Comparison of ENCODE assay signal across 8 mouse cellular contexts in the genomic region with DNA sequence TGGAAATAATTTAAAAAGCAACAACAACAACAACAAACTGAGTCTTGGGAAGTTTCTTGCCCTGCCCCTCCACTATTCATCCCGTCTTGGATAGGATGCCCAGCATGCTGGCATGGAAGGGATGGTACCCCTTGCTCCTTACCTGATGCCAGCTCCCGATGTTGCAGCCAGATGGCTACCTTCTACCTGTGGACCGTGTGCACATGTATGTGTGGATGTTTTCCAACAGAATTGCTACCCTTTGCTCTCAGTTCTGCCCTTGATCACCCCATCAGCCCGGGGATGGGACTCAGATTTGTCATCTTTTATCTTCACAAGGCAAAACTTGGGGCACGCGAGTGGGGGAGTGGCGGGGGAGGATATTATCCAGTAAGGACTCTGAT. TPM values are rescaled to one million over a fixed set of nuclear protein-coding genes. Genes with fewer than 3 reads are reported as not detected.
DNase-seq lines count a peak whose midpoint lies in the region; ATAC-seq and TF ChIP-seq lines count a peak whose summit lies in the region.

No protein-coding gene starts in this region.

- no peaks in the 10 kb centered on the region for H3K27me3 ChIP-seq in kidney, embryonic 15.5 days
- H3K27me3 ChIP-seq in embryonic facial prominence, embryonic 11.5 days (ENCODE audit: control insufficient read depth, insufficient read depth, low read length): no peaks in the 10 kb centered on the region
- H3K27me3 ChIP-seq in hindbrain, postnatal 0 days (ENCODE audit: insufficient read depth, low read length): no peaks in the 10 kb centered on the region
- no peaks in the 10 kb centered on the region for H3K27me3 ChIP-seq in myocyte (ENCODE audit: control insufficient read depth, insufficient read depth, insufficient read length)

- no peak for TF ChIP-seq POLR2A in myocyte (IDR thresholded peaks at IDR 0.05; ENCODE audit: insufficient read length, low read depth)

- H3K36me3 ChIP-seq in kidney, embryonic 15.5 days: no peaks in the 10 kb centered on the region
- H3K36me3 ChIP-seq in embryonic facial prominence, embryonic 11.5 days (replicated peaks; ENCODE audit: control insufficient read depth, insufficient read depth, low read depth, low read length): no peaks in the 10 kb centered on the region
- H3K36me3 ChIP-seq in hindbrain, postnatal 0 days (ENCODE audit: insufficient read depth, low read length): no peaks in the 10 kb centered on the region
- H3K36me3 ChIP-seq in myocyte (ENCODE audit: control insufficient read depth, insufficient read depth): no peaks in the 10 kb centered on the region

- H3K4me2 ChIP-seq in kidney, embryonic 15.5 days: peak overlapping the region; percentile 86
- peak overlapping the region; percentile 93 for H3K4me2 ChIP-seq in embryonic facial prominence, embryonic 11.5 days (ENCODE audit: low read depth, low read length)
- peak overlapping the region; percentile 93 for H3K4me2 ChIP-seq in hindbrain, postnatal 0 days (ENCODE audit: low read depth, low read length)
- peak overlapping the region; percentile 96 for H3K4me2 ChIP-seq in myocyte (ENCODE audit: low read depth)

- H3K27ac ChIP-seq in kidney, embryonic 15.5 days: peak overlapping the region; percentile 96
- peak overlapping the region; percentile 98; the same call in 1 of the 2 replicates for H3K27ac ChIP-seq in embryonic facial prominence, embryonic 11.5 days (replicated peaks; ENCODE audit: low read depth, low read length)
- H3K27ac ChIP-seq in hindbrain, postnatal 0 days: no peak overlapping the region

- H3ac ChIP-seq in myocyte (ENCODE audit: control insufficient read depth, insufficient read length): peak overlapping the region; percentile 73

- DNase-seq in kidney, postnatal 10 days: no peak
- DNase-seq in embryonic facial prominence, embryonic 11.5 days (ENCODE audit: low spot score): no peak
- DNase-seq in hindbrain, postnatal 0 days (ENCODE audit: low spot score): no peak
- no peak for DNase-seq in T-cell, adult 2 months (ENCODE audit: low spot score)
- no peak for DNase-seq in spleen, adult 18-20 months
- DNase-seq in layer of hippocampus, postnatal 10 days (ENCODE audit: low spot score in 2 of 2): no peak

- H3K9ac ChIP-seq in kidney, embryonic 15.5 days: peak overlapping the region; percentile 75
- H3K9ac ChIP-seq in embryonic facial prominence, embryonic 11.5 days (replicated peaks; ENCODE audit: low read length): peak overlapping the region; percentile 85
- H3K9ac ChIP-seq in hindbrain, postnatal 0 days (replicated peaks; ENCODE audit: low read length): no peak overlapping the region; the same call in 1 of the 2 replicates

- peaks cover 91% of the 10 kb centered on the region for H3K4me1 ChIP-seq in kidney, embryonic 15.5 days
- H3K4me1 ChIP-seq in embryonic facial prominence, embryonic 11.5 days (ENCODE audit: control insufficient read depth, insufficient read depth, low read length): peaks cover 48% of the 10 kb centered on the region
- H3K4me1 ChIP-seq in hindbrain, postnatal 0 days (ENCODE audit: insufficient read depth, low read length): peaks cover 43% of the 10 kb centered on the region

- H3K9me3 ChIP-seq in kidney, embryonic 15.5 days (replicated peaks): no peaks in the 10 kb centered on the region
- no peaks in the 10 kb centered on the region for H3K9me3 ChIP-seq in embryonic facial prominence, embryonic 11.5 days (replicated peaks; ENCODE audit: control insufficient read depth, low read length)
- no peaks in the 10 kb centered on the region for H3K9me3 ChIP-seq in hindbrain, postnatal 0 days (ENCODE audit: low read length)

- H3K4me3 ChIP-seq in kidney, embryonic 15.5 days (replicated peaks): peak overlapping the region; percentile 75
- peak overlapping the region; percentile 87 for H3K4me3 ChIP-seq in embryonic facial prominence, embryonic 11.5 days (ENCODE audit: low read depth, low read length)
- H3K4me3 ChIP-seq in hindbrain, postnatal 0 days (ENCODE audit: low read length): peak overlapping the region; percentile 57
- peak overlapping the region; percentile 73 for H3K4me3 ChIP-seq in myocyte

- 37% methylated on average over 7 of the region's 7 CpGs for WGBS in kidney, embryonic 15.5 days
- 36% methylated on average over 7 of the region's 7 CpGs for WGBS in embryonic facial prominence, embryonic 11.5 days
- 46% methylated on average over 7 of the region's 7 CpGs for WGBS in hindbrain, postnatal 0 days

- no peak for TF ChIP-seq CTCF in hindbrain, postnatal 0 days (IDR thresholded peaks at IDR 0.05; ENCODE audit: low read depth)

- ATAC-seq in kidney, embryonic 15.5 days (replicated peaks; ENCODE audit: low FRiP score): no peak
- no peak for ATAC-seq in embryonic facial prominence, embryonic 11.5 days (replicated peaks; ENCODE audit: insufficient number of reproducible peaks, low FRiP score, low TSS enrichment, low read depth)
- no peak for ATAC-seq in hindbrain, postnatal 0 days

- H3K79me2 ChIP-seq in myocyte (ENCODE audit: control insufficient read depth, insufficient read depth): peaks cover 41% of the 10 kb centered on the region

TF ChIP-seq in myocyte, 11 proteins besides CTCF, POLR2A, EP300 and RAD21:
- TF ChIP-seq SRF (IDR thresholded peaks at IDR 0.05; ENCODE audit: control insufficient read depth, insufficient read length, low read depth) (no peak), POLR2AphosphoS2 (IDR thresholded peaks at IDR 0.05; ENCODE audit: insufficient read length, low read depth) (peak; percentile 49)

RNA-seq across cellular contexts. Expression of a gene that starts 11.1 kb away (rescaled TPM):
- polyA plus RNA-seq in kidney, embryonic 15.5 days (2015; fragmentation: Nextera tagmentation; extraction: Ambion mirVana): 29.3 and 32.1 TPM in 2 replicates
- 32.7 and 40.2 TPM in 2 replicates for polyA plus RNA-seq in embryonic facial prominence, embryonic 11.5 days (2014; fragmentation: Nextera tagmentation; extraction: Ambion mirVana)
- total RNA-seq in hindbrain, postnatal 0 days (2014; rRNA removed): 16.9 and 19.2 TPM in 2 replicates
- polyA plus RNA-seq in hindbrain, postnatal 0 days (2015; fragmentation: Nextera tagmentation; extraction: Ambion mirVana): 8.1 and 9.5 TPM in 2 replicates
- polyA plus RNA-seq in myocyte (2012; fragmentation: generic; extraction: Trizol): 27.3 TPM
- total RNA-seq in layer of hippocampus, postnatal 10 days (2021): 10 to 100 TPM; 21.7 to 24.0 TPM

RNA-seq across cellular contexts. Expression of a gene that starts 31.1 kb away (rescaled TPM):
- polyA plus RNA-seq in kidney, embryonic 15.5 days (2015; fragmentation: Nextera tagmentation; extraction: Ambion mirVana): 36.3 and 39.1 TPM in 2 replicates
- 55.4 and 57.1 TPM in 2 replicates for polyA plus RNA-seq in embryonic facial prominence, embryonic 11.5 days (2014; fragmentation: Nextera tagmentation; extraction: Ambion mirVana)
- 2.5 and 4.6 TPM in 2 replicates for total RNA-seq in hindbrain, postnatal 0 days (2014; rRNA removed)
- polyA plus RNA-seq in hindbrain, postnatal 0 days (2015; fragmentation: Nextera tagmentation; extraction: Ambion mirVana): 3.0 and 3.4 TPM in 2 replicates
- polyA plus RNA-seq in myocyte (2012; fragmentation: generic; extraction: Trizol): 2.6 TPM
- 1 to 10 TPM; 1.1 to 2.2 TPM for total RNA-seq in layer of hippocampus, postnatal 10 days (2021)

RNA-seq across cellular contexts. Expression of a gene that starts 44.1 kb away (rescaled TPM):
- 0.48 and 0.51 TPM in 2 replicates for polyA plus RNA-seq in kidney, embryonic 15.5 days (2015; fragmentation: Nextera tagmentation; extraction: Ambion mirVana)
- polyA plus RNA-seq in embryonic facial prominence, embryonic 11.5 days (2014; fragmentation: Nextera tagmentation; extraction: Ambion mirVana): 0.25 and 0.43 TPM in 2 replicates
- total RNA-seq in hindbrain, postnatal 0 days (2014; rRNA removed): 0.75 and 5.0 TPM in 2 replicates
- 4.8 and 5.9 TPM in 2 replicates for polyA plus RNA-seq in hindbrain, postnatal 0 days (2015; fragmentation: Nextera tagmentation; extraction: Ambion mirVana)
- 0.05 TPM for polyA plus RNA-seq in myocyte (2012; fragmentation: generic; extraction: Trizol)
- 1 to 10 TPM; 2.4 to 3.6 TPM for total RNA-seq in layer of hippocampus, postnatal 10 days (2021)
